Mouse (Mus musculus): Measurements from ENCODE around the gene Chtop.

DNA sequence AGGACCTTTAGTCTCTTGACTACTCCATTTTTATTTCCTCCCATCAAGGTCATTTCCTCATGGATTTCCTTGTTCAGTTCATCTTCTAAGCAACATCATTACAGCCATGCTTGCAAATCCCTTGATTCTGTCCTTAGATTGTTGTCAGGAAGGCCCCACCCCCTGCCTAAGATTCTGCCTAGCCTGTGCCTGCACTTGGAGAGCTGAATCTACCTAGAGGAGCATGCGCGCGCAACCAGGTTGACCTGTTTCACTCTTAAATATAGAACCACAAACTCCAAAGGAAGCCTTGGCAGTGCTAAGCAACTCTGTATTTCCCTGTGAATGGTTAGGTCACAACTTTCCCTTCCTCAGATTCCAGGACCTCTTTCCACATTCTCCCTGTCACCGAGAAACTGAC, 8.4 kb upstream of the Chtop start:
- TF ChIP-seq TBP (IDR thresholded peaks at IDR 0.05; ENCODE audit: low read depth, low read length) (no peak), ZKSCAN1 (IDR thresholded peaks at IDR 0.05; ENCODE audit: low read depth, low read length) (no peak), RAD21 (IDR thresholded peaks at IDR 0.05; ENCODE audit: low read depth, low read length) (no peak), TCF12 (IDR thresholded peaks at IDR 0.05; ENCODE audit: low read depth, low read length) (no peak)

Measured in MEL (cell line).